Comparison of ENCODE assay signal across 32 mouse cellular contexts in genomic region chr7:36678031-36678430, GRCm38 (mm10). TPM values are rescaled to one million over a fixed set of nuclear protein-coding genes. Genes with fewer than 3 reads are reported as not detected.
DNase-seq lines count a peak whose midpoint lies in the region; ATAC-seq and TF ChIP-seq lines count a peak whose summit lies in the region.
"Had no signal": no experiment of that assay in that cellular context is flagged by ENCODE, and none has a peak within 500 bp of the region (broad histone marks: within the 10 kb centered on the region; RNA-seq: fewer than 3 reads in every experiment).

No protein-coding gene starts in this region.

- H3K27me3 ChIP-seq in embryonic facial prominence, embryonic 13.5 days = peaks cover 69% of the 10 kb centered on the region
- peaks cover 79% of the 10 kb centered on the region for H3K27me3 ChIP-seq in embryonic facial prominence, embryonic 10.5 days (replicated peaks; ENCODE audit: low read depth, poor library complexity, severe bottlenecking)
- H3K27me3 ChIP-seq in midbrain, embryonic 10.5 days (ENCODE audit: low read depth, poor library complexity, severe bottlenecking) = peaks cover 76% of the 10 kb centered on the region
- peaks cover 10% of the 10 kb centered on the region for H3K27me3 ChIP-seq in midbrain, postnatal 0 days (ENCODE audit: insufficient read depth, low read length)
- peaks cover 46% of the 10 kb centered on the region for H3K27me3 ChIP-seq in E14TG2a.4 (ENCODE audit: insufficient read depth, low read length)

- H3K9ac ChIP-seq in embryonic facial prominence, embryonic 13.5 days = no peak overlapping the region
- H3K9ac ChIP-seq in midbrain, postnatal 0 days (replicated peaks; ENCODE audit: low read length, poor library complexity, severe bottlenecking) = no peak overlapping the region
- H3K9ac ChIP-seq in ES-E14 (ENCODE audit: insufficient read depth, low read depth, low read length, poor library complexity, severe bottlenecking) = no peak overlapping the region
- H3K9ac ChIP-seq: embryonic facial prominence, embryonic 12.5 days; heart, embryonic 12.5 days; heart, embryonic 15.5 days; hindbrain, embryonic 13.5 days; intestine, embryonic 15.5 days had no signal

- no peak overlapping the region for H3K27ac ChIP-seq in embryonic facial prominence, embryonic 13.5 days
- H3K27ac ChIP-seq in embryonic facial prominence, embryonic 10.5 days (replicated peaks) = no peak overlapping the region
- peak overlapping the region; percentile 7; the same call in 1 of the 2 replicates for H3K27ac ChIP-seq in midbrain, embryonic 10.5 days (replicated peaks)
- no peak overlapping the region for H3K27ac ChIP-seq in midbrain, postnatal 0 days (ENCODE audit: low read depth, low read length)
- H3K27ac ChIP-seq in ES-E14 (ENCODE audit: insufficient read depth, low read depth, low read length, poor library complexity, severe bottlenecking) = peak overlapping the region; percentile 83; the same call in 1 of the 2 replicates
- H3K27ac ChIP-seq: embryonic facial prominence, embryonic 12.5 days; gastrocnemius, adult 2 months; heart, embryonic 15.5 days; hindbrain, embryonic 10.5 days; hindbrain, embryonic 13.5 days; intestine, embryonic 15.5 days had no signal

- no peak overlapping the region for H3K4me3 ChIP-seq in embryonic facial prominence, embryonic 13.5 days
- H3K4me3 ChIP-seq in embryonic facial prominence, embryonic 10.5 days = no peak overlapping the region
- peak overlapping the region; percentile 49; the same call in 1 of the 2 replicates for H3K4me3 ChIP-seq in midbrain, embryonic 10.5 days
- no peak overlapping the region for H3K4me3 ChIP-seq in midbrain, postnatal 0 days (ENCODE audit: low read depth, low read length)
- H3K4me3 ChIP-seq in E14TG2a.4 (replicated peaks; ENCODE audit: low read length) (peak overlapping the region; percentile 37), ES-E14 (ENCODE audit: insufficient read depth in 1 of 2, low read depth in 1 of 2, low read length in 2 of 2, poor library complexity in 1 of 2, severe bottlenecking in 1 of 2) (no peak overlapping the region)
- H3K4me3 ChIP-seq: embryonic facial prominence, embryonic 12.5 days; erythroblast, embryonic 14.5 days; gastrocnemius, adult 2 months; heart, embryonic 12.5 days; heart, embryonic 15.5 days; hindbrain, embryonic 13.5 days; intestine, embryonic 15.5 days had no signal

- no peak for TF ChIP-seq CTCF in midbrain, postnatal 0 days (IDR thresholded peaks at IDR 0.05)
- no peak for TF ChIP-seq CTCF in E14TG2a.4 (conservative IDR thresholded peaks at IDR 0.05; ENCODE audit: low read length)

- 14% methylated on average over 8 of the region's 8 CpGs for WGBS in embryonic facial prominence, embryonic 13.5 days
- WGBS in embryonic facial prominence, embryonic 10.5 days = 16% methylated on average over 8 of the region's 8 CpGs
- 11% methylated on average over 8 of the region's 8 CpGs for WGBS in midbrain, embryonic 10.5 days
- WGBS in midbrain, postnatal 0 days = 16% methylated on average over 8 of the region's 8 CpGs

- H3K4me2 ChIP-seq in embryonic facial prominence, embryonic 13.5 days = 0 out of 2 replicates have a peak overlapping the region, but pooled peaks have one; percentile 57
- H3K4me2 ChIP-seq in midbrain, postnatal 0 days (ENCODE audit: low read depth, low read length, poor library complexity, severe bottlenecking) = no peak overlapping the region
- H3K4me2 ChIP-seq: embryonic facial prominence, embryonic 12.5 days; heart, embryonic 15.5 days; intestine, embryonic 15.5 days had no signal

- ATAC-seq in embryonic facial prominence, embryonic 13.5 days (ENCODE audit: insufficient number of reproducible peaks, insufficient read depth, low FRiP score, low TSS enrichment, low read depth) = no peak
- no peak for ATAC-seq in midbrain, postnatal 0 days (ENCODE audit: low FRiP score)
- ATAC-seq: activated CD4-positive, CD25-positive, alpha-beta regulatory T cell, adult 4 months; forebrain, embryonic 14.5 days; hindbrain, embryonic 16.5 days; intestine, embryonic 15.5 days; Patski had no signal

- DNase-seq in embryonic facial prominence, embryonic 10.5 days (ENCODE audit: low spot score) = no peak
- DNase-seq in midbrain, embryonic 10.5 days (ENCODE audit: low spot score) = no peak
- no peak for DNase-seq in midbrain, postnatal 0 days (ENCODE audit: low spot score)
- no peak for DNase-seq in ES-E14 (ENCODE audit: low read depth, low spot score)
- no peak for DNase-seq in cerebellum, postnatal 4 days (ENCODE audit: low spot score in 2 of 2)
- DNase-seq in kidney, adult 18-20 months = no peak
- DNase-seq: adrenal gland, adult 8-10 months; adrenal gland, postnatal 25 days; cerebellum, adult 11-12 months; cerebellum, adult 8-10 months; cerebellum, postnatal 10 days; cerebellum, postnatal 36 days; gastrocnemius, adult 2 months; gastrocnemius, postnatal 25 days; heart, adult 18-20 months; heart, postnatal 10 days; heart, postnatal 36 days; kidney, adult 11 months had no signal

- in situ Hi-C loops in ES-E14 (cut with MboI; ENCODE audit: low sequenced_read_pairs in 2 of 2, unreplicated experiment in 2 of 2) = loop anchor here (25.0 kb wide), 1 partner anchor 1084 kb away; the partner anchor contains the start of gene Zfp536 (in 2 of the 2)

- H3K36me3 ChIP-seq in embryonic facial prominence, embryonic 13.5 days = no peaks in the 10 kb centered on the region
- no peaks in the 10 kb centered on the region for H3K36me3 ChIP-seq in embryonic facial prominence, embryonic 10.5 days (replicated peaks)
- H3K36me3 ChIP-seq in midbrain, embryonic 10.5 days = no peaks in the 10 kb centered on the region
- no peaks in the 10 kb centered on the region for H3K36me3 ChIP-seq in midbrain, postnatal 0 days (ENCODE audit: insufficient read depth, low read length)
- H3K36me3 ChIP-seq in E14TG2a.4 (ENCODE audit: insufficient read depth, low read length) = no peaks in the 10 kb centered on the region
- H3K36me3 ChIP-seq in ES-E14 (ENCODE audit: control insufficient read depth, insufficient read depth, low read length, poor library complexity, severe bottlenecking) = no peaks in the 10 kb centered on the region
- H3K36me3 ChIP-seq: embryonic facial prominence, embryonic 12.5 days; G1E; heart, embryonic 12.5 days; heart, embryonic 15.5 days; hindbrain, embryonic 10.5 days; hindbrain, embryonic 13.5 days; intestine, embryonic 15.5 days had no signal

- no peaks in the 10 kb centered on the region for H3K9me3 ChIP-seq in embryonic facial prominence, embryonic 13.5 days
- no peaks in the 10 kb centered on the region for H3K9me3 ChIP-seq in embryonic facial prominence, embryonic 10.5 days
- H3K9me3 ChIP-seq in midbrain, embryonic 10.5 days (replicated peaks) = no peaks in the 10 kb centered on the region
- H3K9me3 ChIP-seq in midbrain, postnatal 0 days (ENCODE audit: low read length) = no peaks in the 10 kb centered on the region
- H3K9me3 ChIP-seq in E14TG2a.4 (ENCODE audit: low read length) (no peaks in the 10 kb centered on the region; the same call in 1 of the 2 replicates), ES-E14 (ENCODE audit: control insufficient read depth, insufficient read depth, low read depth, low read length) (no peaks in the 10 kb centered on the region)
- H3K9me3 ChIP-seq: embryonic facial prominence, embryonic 12.5 days; heart, embryonic 12.5 days; heart, embryonic 15.5 days; hindbrain, embryonic 10.5 days; hindbrain, embryonic 13.5 days; intestine, embryonic 15.5 days had no signal

- peaks cover 22% of the 10 kb centered on the region for H3K4me1 ChIP-seq in embryonic facial prominence, embryonic 13.5 days
- peaks cover 22% of the 10 kb centered on the region for H3K4me1 ChIP-seq in embryonic facial prominence, embryonic 10.5 days
- peaks cover 31% of the 10 kb centered on the region for H3K4me1 ChIP-seq in midbrain, embryonic 10.5 days
- no peaks in the 10 kb centered on the region; the same call in 1 of the 2 replicates for H3K4me1 ChIP-seq in midbrain, postnatal 0 days (ENCODE audit: insufficient read depth, low read length)
- H3K4me1 ChIP-seq in E14TG2a.4 (replicated peaks; ENCODE audit: low read depth, low read length) (peaks cover 62% of the 10 kb centered on the region), ES-E14 (ENCODE audit: control insufficient read depth in 2 of 2, insufficient read depth in 2 of 2, low read length in 2 of 2, poor library complexity in 1 of 2) (peaks cover 5 to 20% of the 10 kb centered on the region in 2 experiments)
- H3K4me1 ChIP-seq: intestine, embryonic 15.5 days had no signal

TF ChIP-seq in ES-E14, 5 proteins besides CTCF, POLR2A, EP300 and RAD21:
- TF ChIP-seq MAFK (IDR thresholded peaks at IDR 0.05; ENCODE audit: insufficient read depth, low read depth, low read length) (no peak), HCFC1 (IDR thresholded peaks at IDR 0.05; ENCODE audit: borderline replicate concordance, insufficient read depth, low read length) (no peak), CHD2 (IDR thresholded peaks at IDR 0.05; ENCODE audit: low read depth, low read length) (no peak), ZNF384 (IDR thresholded peaks at IDR 0.05; ENCODE audit: low read depth, low read length) (no peak)

RNA-seq across cellular contexts. Expression of gene Tshz3, which starts 19.9 kb away (rescaled TPM):
- 10.9 and 11.0 TPM in 2 replicates for polyA plus RNA-seq in embryonic facial prominence, embryonic 13.5 days (2015; fragmentation: Nextera tagmentation; extraction: Ambion mirVana)
- 4.0 and 5.0 TPM in 2 replicates for polyA plus RNA-seq in embryonic facial prominence, embryonic 10.5 days (2016; fragmentation: Nextera tagmentation; extraction: Ambion mirVana)
- 2.3 and 2.4 TPM in 2 replicates for polyA plus RNA-seq in midbrain, embryonic 10.5 days (2016; fragmentation: Nextera tagmentation; extraction: Ambion mirVana)
- 11.1 and 11.9 TPM in 2 replicates for total RNA-seq in midbrain, postnatal 0 days (2014; rRNA removed)
- 5.1 and 6.7 TPM in 2 replicates for polyA plus RNA-seq in midbrain, postnatal 0 days (2015; fragmentation: Nextera tagmentation; extraction: Ambion mirVana)
- 1.6 and 2.1 TPM in 2 replicates for total RNA-seq in ES-E14 (2012; rRNA removed)
- total RNA-seq: G1E had no signal
- polyA plus RNA-seq: erythroblast, embryonic 14.5 days; G1E had no signal

Comparison
In these comparisons a context has a peak if more than half of its experiments do, and no peak if none do; other contexts are left out.
1. H3K27ac ChIP-seq: peak in midbrain, embryonic 10.5 days (single experiment) and ES-E14 (single experiment); none in embryonic facial prominence, embryonic 13.5 days (single experiment), embryonic facial prominence, embryonic 10.5 days (single experiment) and midbrain, postnatal 0 days (single experiment).
2. H3K4me3 ChIP-seq: peak in midbrain, embryonic 10.5 days (single experiment) and E14TG2a.4 (single experiment); none in embryonic facial prominence, embryonic 13.5 days (single experiment), embryonic facial prominence, embryonic 10.5 days (single experiment), midbrain, postnatal 0 days (single experiment) and ES-E14 (0 of 2).